Mouse (Mus musculus) stomach, embryonic 15.5 days (tissue): ENCODE data around the gene Kcnt2. TPM values are rescaled to one million over a fixed set of nuclear protein-coding genes. Genes with fewer than 3 reads are reported as not detected.

Experiments used
- ATAC-seq: fragments of 200-750 bp; cut with Nextera tagmentation; 2 replicates; pipeline ENCODE4 v1.8.0; 2017; ENCODE audit warnings: low read depth, moderate number of reproducible peaks, moderate TSS enrichment; ENCODE audit not compliant: insufficient read depth, low FRiP score
- H3K27ac ChIP-seq: fragments of 300-500 bp; sonication (generic); 2 replicates; pipeline ENCODE4 v1.5.1; 2015; ENCODE audit warnings: mild to moderate bottlenecking, inconsistent platforms
- H3K27me3 ChIP-seq: fragments of 300-500 bp; sonication (generic); replicated peaks from 2 replicates; pipeline ENCODE4 v1.6.1; 2015; ENCODE audit warnings: inconsistent platforms
- H3K36me3 ChIP-seq: fragments of 300-500 bp; sonication (generic); 2 replicates; pipeline ENCODE4 v1.6.1; 2015; ENCODE audit warnings: inconsistent platforms
- H3K4me1 ChIP-seq: fragments of 300-500 bp; sonication (generic); 2 replicates; pipeline ENCODE4 v1.6.1; 2015; ENCODE audit warnings: inconsistent platforms
- H3K4me2 ChIP-seq: fragments of 300-500 bp; sonication (generic); 2 replicates; pipeline ENCODE4 v1.6.1; 2015; ENCODE audit warnings: mild to moderate bottlenecking, inconsistent platforms
- H3K4me3 ChIP-seq: fragments of 300-500 bp; sonication (generic); replicated peaks from 2 replicates; pipeline ENCODE4 v1.5.1; 2015; ENCODE audit warnings: inconsistent platforms
- H3K9ac ChIP-seq: fragments of 300-500 bp; sonication (generic); 2 replicates; pipeline ENCODE4 v1.6.1; 2015; ENCODE audit warnings: inconsistent platforms
- H3K9me3 ChIP-seq: fragments of 300-500 bp; sonication (generic); 2 replicates; pipeline ENCODE4 v1.6.1; 2016; ENCODE audit warnings: inconsistent platforms
- WGBS: fragments of 180-500 bp; shearing (Covaris S2); methylation state at CpG from one replicate; pipeline ENCODE4 v1.1.7; 2015; 5-methylcytosine and 5-hydroxymethylcytosine counted together
- polyA plus RNA-seq: library from polyadenylated mRNA; unstranded; fragments of >200 nt; fragmentation: Nextera tagmentation; extraction: Ambion mirVana; gene quantifications from 2 replicates; pipeline ENCODE4 v1.2.1, GENCODE M21; 2015

The Kcnt2 gene
- polyA plus RNA-seq, 1 experiment from 2014 or later: 3.5 TPM

DNA sequence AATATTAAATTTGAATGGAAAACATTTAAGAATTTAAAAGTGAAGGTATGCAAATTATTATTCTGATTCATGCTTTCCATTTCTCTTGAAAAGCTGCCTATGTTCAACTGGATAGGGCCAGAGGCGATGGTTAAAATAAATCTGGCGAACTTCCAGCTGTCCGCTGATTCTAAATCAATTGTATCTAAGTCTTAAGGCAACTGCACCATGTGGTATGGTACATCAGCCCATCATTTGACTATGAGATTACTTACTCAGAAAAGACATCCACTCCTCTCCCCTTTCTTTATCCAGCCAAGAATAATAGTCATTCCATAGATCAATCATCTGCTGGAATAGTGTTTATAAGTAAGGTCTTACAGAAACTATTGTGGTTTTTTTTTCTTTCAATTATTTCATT lies 205.5 kb downstream of the Kcnt2 start:
- Histone ChIP-seq H3K36me3 (no peaks in the 10 kb centered on the region), H3K4me3 (no peak overlapping the region), H3K27me3 (no peaks in the 10 kb centered on the region), H3K27ac (no peak overlapping the region), H3K9ac (no peak overlapping the region), H3K4me1 (no peaks in the 10 kb centered on the region), H3K9me3 (no peaks in the 10 kb centered on the region), H3K4me2 (no peak overlapping the region)
- WGBS: 58% methylated on average over 3 of the region's 3 CpGs
- no peak; the same call in 1 of the 2 replicates for ATAC-seq

DNA sequence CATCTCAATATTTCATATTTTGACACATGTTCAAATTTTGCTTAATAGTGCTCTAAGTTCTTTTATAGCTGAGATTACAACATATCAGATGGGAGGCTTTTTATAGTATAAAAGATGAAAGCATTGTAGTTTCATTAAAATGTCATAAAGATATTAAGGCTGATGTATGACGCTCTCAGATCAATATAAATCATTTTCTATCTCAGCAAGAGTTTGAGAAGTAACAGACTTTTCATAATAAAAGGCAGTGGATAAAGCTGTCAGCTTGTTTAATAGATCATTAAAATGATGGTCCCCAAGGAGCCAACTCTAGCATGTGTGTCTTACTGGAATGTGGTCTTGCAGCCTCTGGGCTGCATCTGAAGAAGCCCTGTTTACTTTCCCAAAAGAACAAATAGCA lies 206.0 kb downstream of the Kcnt2 start:
- no peak overlapping the region for H3K27ac ChIP-seq
- no peaks in the 10 kb centered on the region for H3K9me3 ChIP-seq
- H3K9ac ChIP-seq: no peak overlapping the region
- WGBS: 46% methylated on average over 1 of the region's 1 CpGs
- H3K4me2 ChIP-seq: no peak overlapping the region
- H3K4me1 ChIP-seq: no peaks in the 10 kb centered on the region
- H3K36me3 ChIP-seq: no peaks in the 10 kb centered on the region
- no peak overlapping the region for H3K4me3 ChIP-seq
- H3K27me3 ChIP-seq: no peaks in the 10 kb centered on the region
- no peak; the same call in 1 of the 2 replicates for ATAC-seq

GRCm38 (mm10) chr1:140455903-140456302 lies 209.9 kb downstream of the Kcnt2 start:
- no peak overlapping the region for H3K9ac ChIP-seq
- H3K9me3 ChIP-seq: no peaks in the 10 kb centered on the region
- WGBS: 35% methylated on average over 2 of the region's 2 CpGs
- no peaks in the 10 kb centered on the region for H3K36me3 ChIP-seq
- no peak for ATAC-seq
- no peaks in the 10 kb centered on the region for H3K27me3 ChIP-seq
- H3K4me3 ChIP-seq: no peak overlapping the region
- H3K27ac ChIP-seq: no peak overlapping the region
- no peaks in the 10 kb centered on the region for H3K4me1 ChIP-seq
- no peak overlapping the region for H3K4me2 ChIP-seq

DNA sequence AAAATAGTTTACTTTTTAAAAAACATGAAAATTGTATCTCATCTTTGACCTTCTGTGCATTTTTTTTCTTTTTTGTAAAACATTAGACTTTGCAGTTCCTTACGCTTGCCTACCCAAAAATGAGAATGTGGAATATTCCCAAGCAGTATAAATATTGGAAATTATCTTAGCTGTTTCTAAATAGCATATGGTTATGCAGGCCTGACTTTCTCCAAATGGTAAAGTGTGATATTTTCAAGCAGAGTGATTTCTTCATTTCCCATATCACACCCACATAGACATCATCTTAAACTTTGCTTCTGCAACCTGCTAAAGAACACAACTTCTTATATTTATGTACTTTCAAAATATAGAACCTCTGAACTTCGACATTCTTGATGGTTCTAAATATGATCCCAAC lies 210.9 kb downstream of the Kcnt2 start:
- Histone ChIP-seq H3K4me3 (no peak overlapping the region), H3K9me3 (no peaks in the 10 kb centered on the region), H3K27ac (no peak overlapping the region), H3K4me2 (no peak overlapping the region), H3K27me3 (no peaks in the 10 kb centered on the region), H3K9ac (no peak overlapping the region), H3K36me3 (no peaks in the 10 kb centered on the region), H3K4me1 (no peaks in the 10 kb centered on the region)
- WGBS: 85% methylated on average over 2 of the region's 2 CpGs
- ATAC-seq: no peak

- 72% methylated on average over 4 of the region's 4 CpGs for WGBS
- Histone ChIP-seq H3K4me1 (no peaks in the 10 kb centered on the region), H3K4me3 (no peak overlapping the region), H3K27me3 (no peaks in the 10 kb centered on the region), H3K9me3 (no peaks in the 10 kb centered on the region), H3K4me2 (no peak overlapping the region), H3K9ac (no peak overlapping the region), H3K27ac (no peak overlapping the region), H3K36me3 (no peaks in the 10 kb centered on the region)
- ATAC-seq: no peak
Measured at GRCm38 (mm10) chr1:140468315-140468714, 222.4 kb downstream of the Kcnt2 start.

DNA sequence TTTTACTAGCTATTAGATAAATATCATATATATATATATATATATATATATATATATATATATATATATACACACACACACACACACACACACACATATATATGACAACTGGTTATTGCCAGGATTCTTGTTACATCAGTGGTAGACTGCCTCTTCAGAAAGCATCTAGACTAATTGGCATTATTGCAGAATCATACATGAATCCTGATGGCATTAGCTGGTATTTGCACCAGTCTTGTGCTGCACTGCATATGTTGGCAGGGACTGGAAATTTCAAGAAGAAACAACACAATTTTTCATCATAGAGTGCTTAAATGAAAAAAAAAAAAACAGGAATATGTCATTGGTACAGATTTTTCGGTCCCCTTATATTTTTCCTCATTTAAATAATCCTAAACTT lies 223.6 kb downstream of the Kcnt2 start:
- ATAC-seq: no peak
- H3K36me3 ChIP-seq: no peaks in the 10 kb centered on the region
- H3K9me3 ChIP-seq: no peaks in the 10 kb centered on the region
- no peak overlapping the region for H3K9ac ChIP-seq
- H3K4me3 ChIP-seq: no peak overlapping the region
- WGBS: 92% methylated on average over 1 of the region's 1 CpGs
- H3K4me2 ChIP-seq: no peak overlapping the region
- H3K27me3 ChIP-seq: no peaks in the 10 kb centered on the region
- no peak overlapping the region for H3K27ac ChIP-seq
- H3K4me1 ChIP-seq: no peaks in the 10 kb centered on the region

- no peaks in the 10 kb centered on the region for H3K36me3 ChIP-seq
- no peaks in the 10 kb centered on the region for H3K27me3 ChIP-seq
- WGBS: 60% methylated on average over 2 of the region's 2 CpGs
- no peak overlapping the region for H3K9ac ChIP-seq
- no peaks in the 10 kb centered on the region for H3K4me1 ChIP-seq
- H3K9me3 ChIP-seq: no peaks in the 10 kb centered on the region
- no peak for ATAC-seq
- H3K27ac ChIP-seq: no peak overlapping the region
- no peak overlapping the region for H3K4me3 ChIP-seq
- no peak overlapping the region for H3K4me2 ChIP-seq
Measured at GRCm38 (mm10) chr1:140476921-140477320, 231.0 kb downstream of the Kcnt2 start.

DNA sequence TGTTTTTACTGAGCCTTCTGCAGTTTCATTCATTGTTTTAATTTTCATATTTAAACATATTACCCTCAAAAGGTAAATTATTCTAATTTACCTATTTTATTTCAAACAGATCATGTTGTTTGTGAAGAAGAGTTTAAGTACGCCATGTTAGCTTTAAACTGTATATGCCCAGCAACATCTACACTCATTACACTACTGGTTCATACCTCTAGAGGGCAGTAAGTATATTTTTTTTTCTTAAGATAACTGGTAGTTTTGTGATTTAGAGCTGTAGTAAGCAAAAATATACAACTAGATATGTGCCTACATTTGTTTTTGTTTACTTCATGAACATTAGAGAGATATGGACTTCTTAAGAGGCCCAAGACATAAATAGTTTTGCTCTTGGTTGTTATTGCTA lies 238.1 kb downstream of the Kcnt2 start:
- WGBS: 88% methylated on average over 1 of the region's 1 CpGs

DNA sequence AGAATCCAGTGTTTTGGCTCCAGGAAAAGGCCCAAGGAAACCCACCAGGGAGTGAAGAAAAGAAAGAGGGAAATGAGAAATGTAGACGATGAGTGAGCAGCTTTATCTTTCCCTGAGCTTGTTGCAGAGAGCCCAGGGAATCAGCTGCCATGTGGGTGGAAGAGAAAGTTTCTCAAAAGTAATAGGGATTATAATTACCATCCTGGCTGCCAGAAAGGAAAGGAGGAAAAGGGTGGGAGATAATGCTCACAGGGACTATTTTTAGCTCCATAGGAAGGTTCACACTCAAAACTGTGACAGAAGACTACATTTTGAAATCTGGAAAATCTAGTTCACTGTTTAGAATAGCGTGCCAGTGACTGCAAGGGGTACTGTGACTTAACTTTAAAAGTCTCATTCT lies 243.9 kb downstream of the Kcnt2 start:
- Histone ChIP-seq H3K9ac (no peak overlapping the region), H3K27me3 (no peaks in the 10 kb centered on the region), H3K4me1 (no peaks in the 10 kb centered on the region), H3K4me3 (no peak overlapping the region), H3K36me3 (no peaks in the 10 kb centered on the region), H3K4me2 (no peak overlapping the region), H3K27ac (no peak overlapping the region), H3K9me3 (no peaks in the 10 kb centered on the region)
- 74% methylated on average over 2 of the region's 2 CpGs for WGBS
- no peak for ATAC-seq

More for the DNA sequence above, 238.1 kb downstream of the Kcnt2 start:
- H3K27me3 ChIP-seq: no peaks in the 10 kb centered on the region
- no peak for ATAC-seq
- H3K9me3 ChIP-seq: no peaks in the 10 kb centered on the region
- no peaks in the 10 kb centered on the region for H3K36me3 ChIP-seq
- no peak overlapping the region for H3K27ac ChIP-seq
- H3K9ac ChIP-seq: no peak overlapping the region
- H3K4me1 ChIP-seq: no peaks in the 10 kb centered on the region
- no peak overlapping the region for H3K4me3 ChIP-seq
- no peak overlapping the region for H3K4me2 ChIP-seq

- Histone ChIP-seq H3K9me3 (no peaks in the 10 kb centered on the region), H3K9ac (no peak overlapping the region), H3K4me3 (no peak overlapping the region), H3K27ac (no peak overlapping the region), H3K4me2 (no peak overlapping the region), H3K36me3 (no peaks in the 10 kb centered on the region), H3K4me1 (no peaks in the 10 kb centered on the region), H3K27me3 (no peaks in the 10 kb centered on the region)
- ATAC-seq: no peak
- WGBS: 90% methylated on average over 1 of the region's 1 CpGs
Measured at GRCm38 (mm10) chr1:140491406-140491805, 245.4 kb downstream of the Kcnt2 start.

DNA sequence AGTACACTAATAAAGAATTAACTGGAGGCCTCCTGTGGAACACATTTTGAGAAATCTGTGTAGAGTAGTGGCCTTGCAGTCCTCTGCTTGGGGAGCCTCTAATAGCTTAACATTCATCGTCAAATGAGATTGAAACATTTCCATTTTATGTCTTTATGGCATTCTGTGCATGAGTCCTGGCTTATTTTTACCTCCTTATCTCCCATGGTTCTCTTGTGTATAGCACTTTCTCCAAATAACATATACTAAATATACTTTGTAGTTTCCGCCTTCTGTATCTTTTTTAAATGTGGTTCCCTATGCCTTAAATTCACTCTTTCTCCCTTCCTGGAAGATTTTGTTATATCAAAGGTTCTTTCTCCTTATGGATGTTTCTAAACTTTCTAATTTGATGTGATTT lies 246.3 kb downstream of the Kcnt2 start:
- H3K36me3 ChIP-seq: no peaks in the 10 kb centered on the region
- no peaks in the 10 kb centered on the region for H3K9me3 ChIP-seq
- H3K4me1 ChIP-seq: no peaks in the 10 kb centered on the region
- H3K27ac ChIP-seq: no peak overlapping the region
- H3K4me3 ChIP-seq: no peak overlapping the region
- no peaks in the 10 kb centered on the region for H3K27me3 ChIP-seq
- 85% methylated on average over 2 of the region's 2 CpGs for WGBS
- no peak for ATAC-seq
- no peak overlapping the region for H3K9ac ChIP-seq
- H3K4me2 ChIP-seq: no peak overlapping the region

GRCm38 (mm10) chr1:140513451-140513850 lies 267.5 kb downstream of the Kcnt2 start:
- H3K27ac ChIP-seq: no peak overlapping the region

GRCm38 (mm10) chr1:140531285-140531908 lies 285.4 kb downstream of the Kcnt2 start:
- Histone ChIP-seq H3K4me2 (no peak overlapping the region), H3K4me3 (no peak overlapping the region), H3K9me3 (no peaks in the 10 kb centered on the region), H3K4me1 (no peaks in the 10 kb centered on the region), H3K9ac (no peak overlapping the region), H3K27me3 (no peaks in the 10 kb centered on the region), H3K27ac (no peak overlapping the region), H3K36me3 (no peaks in the 10 kb centered on the region)
- ATAC-seq: no peak
- 36% methylated on average over 4 of the region's 4 CpGs for WGBS

More at GRCm38 (mm10) chr1:140513451-140513850, 267.5 kb downstream of the Kcnt2 start:
- no peaks in the 10 kb centered on the region for H3K4me1 ChIP-seq
- H3K9ac ChIP-seq: no peak overlapping the region
- no peaks in the 10 kb centered on the region for H3K9me3 ChIP-seq
- no peak overlapping the region for H3K4me3 ChIP-seq
- H3K4me2 ChIP-seq: no peak overlapping the region
- H3K27me3 ChIP-seq: no peaks in the 10 kb centered on the region
- no peaks in the 10 kb centered on the region for H3K36me3 ChIP-seq
- ATAC-seq: no peak
